Mouse (Mus musculus) bone marrow macrophage, adult 2 months (primary cell): ENCODE measurements around the gene Spsb3. TPM values are rescaled to one million over a fixed set of nuclear protein-coding genes. Genes with fewer than 3 reads are reported as not detected.

Experiments used
- H3K27ac ChIP-seq: 2 replicates; pipeline ENCODE4 v1.5.1; 2012; ENCODE audit warnings: low read depth, low read length; ENCODE audit not compliant: insufficient read depth
- H3K4me1 ChIP-seq: 2 replicates; pipeline ENCODE4 v1.6.1; 2012; ENCODE audit warnings: low read length; ENCODE audit not compliant: control insufficient read depth, insufficient read depth
- H3K4me3 ChIP-seq: 2 replicates; pipeline ENCODE4 v1.5.1; 2012; ENCODE audit warnings: mild to moderate bottlenecking, low read length, moderate library complexity; ENCODE audit not compliant: insufficient read depth
- CTCF ChIP-seq: IDR thresholded peaks from 2 replicates; pipeline ENCODE4 v1.5.1; 2012; ENCODE audit warnings: low read depth, mild to moderate bottlenecking, low read length, moderate library complexity
- POLR2A ChIP-seq: IDR thresholded peaks from 2 replicates; pipeline ENCODE4 v1.6.1; 2012; ENCODE audit warnings: mild to moderate bottlenecking, low read depth, low read length, borderline replicate concordance
- polyA plus RNA-seq: library from polyadenylated mRNA; stranded (reverse); fragments of >200 nt; gene quantifications from 2 replicates; pipeline ENCODE4 v1.2.4, GENCODE M21; 2012; ENCODE audit not compliant: missing spikeins, insufficient read depth, insufficient read length

Spsb3 gene
- polyA plus RNA-seq, 1 experiment, result 21.3 TPM

- H3K4me3 ChIP-seq, result peak within 1 kb of the TSS; percentile 100
- H3K4me1 ChIP-seq, result 0 out of 2 replicates have a peak, but pooled peaks cover 4% of the 10 kb centered on the region
- no peak for TF ChIP-seq CTCF
- peak within 1 kb of the TSS; percentile 59 for H3K27ac ChIP-seq
Observed at GRCm38 (mm10) chr17:24896241-24896992, 10.0 kb downstream of the Spsb3 start, which contains the start of gene Nme3. Gene Nme3 (plus strand): TSS chr17:24896500.

DNA sequence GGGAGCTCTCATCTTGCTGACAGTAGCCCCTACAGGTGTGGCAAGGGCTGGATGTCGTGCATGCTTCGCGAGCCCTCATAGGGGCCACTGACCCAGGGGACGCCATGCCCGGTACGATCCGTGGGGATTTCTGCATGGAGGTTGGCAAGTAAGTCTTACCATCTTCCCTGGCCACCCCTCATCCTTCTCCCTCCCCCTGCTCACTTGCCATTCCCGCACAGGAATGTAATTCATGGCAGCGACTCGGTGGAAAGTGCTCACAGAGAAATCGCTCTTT, 10.5 kb downstream of the Spsb3 start:
- Histone ChIP-seq H3K27ac (no peak overlapping the region), H3K4me1 (0 out of 2 replicates have a peak, but pooled peaks cover 4% of the 10 kb centered on the region), H3K4me3 (peak overlapping the region; percentile 100)
- TF ChIP-seq POLR2A (no peak), CTCF (no peak)

DNA sequence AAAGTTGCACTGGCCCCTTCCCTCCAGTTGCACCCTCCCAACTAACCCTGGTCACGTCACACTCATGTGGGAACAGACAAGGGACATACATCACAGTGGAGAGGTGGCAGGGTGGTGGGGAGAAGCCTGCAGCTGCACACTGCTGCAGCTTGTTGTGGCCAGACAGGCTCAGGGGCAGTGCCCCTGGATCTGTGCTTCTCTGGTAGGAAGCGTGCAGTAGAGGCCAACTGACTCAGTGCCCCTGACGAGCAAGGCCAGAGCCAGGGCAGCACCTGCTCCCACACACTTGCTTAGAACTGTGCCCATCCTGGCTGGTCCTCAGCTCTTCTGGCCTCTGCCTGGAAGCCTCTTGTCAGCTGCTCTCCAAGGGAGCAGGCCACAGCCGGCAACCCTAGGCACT, 11.2 kb downstream of the Spsb3 start:
- no peak for TF ChIP-seq POLR2A
- no peak for TF ChIP-seq CTCF
- Histone ChIP-seq H3K4me3 (no peak overlapping the region), H3K4me1 (0 out of 2 replicates have a peak, but pooled peaks cover 4% of the 10 kb centered on the region), H3K27ac (no peak overlapping the region)

DNA sequence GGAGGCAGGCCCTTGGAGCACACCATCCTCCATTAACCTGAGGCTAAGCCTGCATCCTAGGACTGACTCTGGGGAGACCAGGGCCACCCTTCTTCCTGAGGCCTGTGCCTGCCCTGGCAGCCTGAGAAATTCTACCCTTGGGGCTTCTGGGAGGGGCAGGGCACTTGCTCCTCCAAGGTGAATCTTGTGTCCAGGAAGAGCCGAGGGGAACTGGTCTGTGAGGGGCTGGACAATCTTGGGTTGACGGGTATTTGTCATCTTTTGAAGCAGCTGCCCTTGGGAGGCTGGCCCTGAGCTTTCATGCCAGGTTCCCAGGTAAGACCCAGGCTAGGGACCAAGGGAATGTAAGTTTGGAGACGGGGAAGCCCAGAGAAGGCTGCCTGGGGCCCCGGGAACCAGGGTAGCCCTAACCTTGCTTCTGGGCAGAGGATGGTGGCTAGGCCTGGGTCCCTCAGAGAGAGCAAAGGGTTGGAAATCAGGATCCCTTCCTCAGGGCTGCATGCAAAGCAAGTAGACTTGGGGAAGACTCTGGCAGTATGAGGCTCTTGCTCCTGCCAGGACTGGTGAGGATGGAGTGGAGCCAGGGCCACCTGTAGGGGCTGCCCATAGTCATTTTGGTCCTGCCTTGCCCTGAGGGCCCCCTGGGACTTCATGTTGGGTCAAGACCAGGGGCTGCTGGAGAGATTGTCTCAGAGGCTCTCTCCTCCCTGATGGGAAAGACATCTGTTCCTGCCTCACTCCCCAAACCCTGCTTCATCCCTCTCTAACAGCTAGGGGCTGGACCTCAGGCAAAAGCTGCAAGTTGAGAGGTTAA, 11.8 kb downstream of the Spsb3 start:
- no peak for TF ChIP-seq CTCF
- TF ChIP-seq POLR2A, result no peak
- 0 out of 2 replicates have a peak, but pooled peaks cover 4% of the 10 kb centered on the region for H3K4me1 ChIP-seq
- no peak overlapping the region for H3K27ac ChIP-seq
- H3K4me3 ChIP-seq, result no peak overlapping the region

DNA sequence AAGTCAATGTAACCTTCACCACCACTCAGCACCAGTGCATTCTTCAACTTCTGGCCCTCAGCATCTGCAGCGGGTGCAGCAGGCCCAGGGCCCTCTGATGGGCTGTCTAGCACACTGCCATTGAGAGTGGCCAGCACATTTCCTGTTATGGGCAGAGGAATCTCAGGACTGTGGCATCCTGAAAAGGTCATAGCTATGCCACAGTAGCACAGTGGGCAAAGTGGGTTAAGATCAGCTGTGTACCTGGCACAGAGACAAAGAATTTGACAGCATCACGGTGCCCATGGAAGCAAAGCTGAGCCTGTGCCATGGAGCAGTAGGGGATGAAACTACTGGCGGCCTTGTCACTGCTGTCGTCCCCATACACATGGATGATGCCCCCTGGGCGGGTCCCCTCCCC, 12.7 kb downstream of the Spsb3 start:
- Histone ChIP-seq H3K4me3 (no peak overlapping the region), H3K27ac (no peak overlapping the region), H3K4me1 (0 out of 2 replicates have a peak, but pooled peaks cover 4% of the 10 kb centered on the region)
- TF ChIP-seq POLR2A, result no peak
- no peak for TF ChIP-seq CTCF

- H3K27ac ChIP-seq, result no peak overlapping the region
- TF ChIP-seq POLR2A, result no peak
- TF ChIP-seq CTCF, result no peak
- H3K4me1 ChIP-seq, result 0 out of 2 replicates have a peak, but pooled peaks cover 4% of the 10 kb centered on the region
- H3K4me3 ChIP-seq, result no peak overlapping the region
Observed at GRCm38 (mm10) chr17:24900014-24900413, 13.6 kb downstream of the Spsb3 start.

GRCm38 (mm10) chr17:24902124-24902523, 15.7 kb downstream of the Spsb3 start:
- no peak for TF ChIP-seq POLR2A
- no peak for TF ChIP-seq CTCF
- Histone ChIP-seq H3K4me3 (no peak overlapping the region), H3K27ac (no peak overlapping the region), H3K4me1 (0 out of 2 replicates have a peak, but pooled peaks cover 1% of the 10 kb centered on the region)

GRCm38 (mm10) chr17:24902671-24903474, 16.4 kb downstream of the Spsb3 start:
- TF ChIP-seq POLR2A, result no peak
- peak; percentile 25; the same call in 1 of the 2 replicates for TF ChIP-seq CTCF
- no peak overlapping the region for H3K27ac ChIP-seq
- H3K4me3 ChIP-seq, result no peak overlapping the region
- H3K4me1 ChIP-seq, result no peaks in the 10 kb centered on the region

- Histone ChIP-seq H3K27ac (no peak overlapping the region), H3K4me3 (no peak overlapping the region), H3K4me1 (no peaks in the 10 kb centered on the region)
- TF ChIP-seq CTCF (no peak), POLR2A (no peak)
Observed at GRCm38 (mm10) chr17:24903767-24904166, 17.3 kb downstream of the Spsb3 start.
